Mouse (Mus musculus) C2C12 (cell line): Measurements from ENCODE around the gene Slc35e4. TPM values are rescaled to one million over a fixed set of nuclear protein-coding genes. Genes with fewer than 3 reads are reported as not detected.

Source experiments
- H3K27me3 ChIP-seq: one replicate; pipeline ENCODE4 v1.6.1; 2011; ENCODE audit not compliant: control insufficient read depth, insufficient read depth, insufficient read length
- H3K36me3 ChIP-seq: one replicate; pipeline ENCODE4 v1.6.1; 2011; ENCODE audit not compliant: control insufficient read depth, insufficient read depth
- H3K4me3 ChIP-seq: one replicate; pipeline ENCODE4 v1.5.1; 2011; ENCODE audit warnings: mild to moderate bottlenecking, control low read depth; ENCODE audit not compliant: poor library complexity, insufficient read depth, severe bottlenecking
- H3K79me2 ChIP-seq: one replicate; pipeline ENCODE4 v1.6.1; 2011; ENCODE audit not compliant: control insufficient read depth, insufficient read depth
- H3K79me3 ChIP-seq: one replicate; pipeline ENCODE4 v1.6.1; 2011; ENCODE audit warnings: low read depth, control low read depth
- H3ac ChIP-seq: one replicate; pipeline ENCODE3; 2011; ENCODE audit warnings: low read depth; ENCODE audit not compliant: control insufficient read depth, insufficient read length
- CEBPB ChIP-seq: IDR thresholded peaks from one replicate; pipeline ENCODE4 v1.6.1; 2011; ENCODE audit warnings: low read depth, mild to moderate bottlenecking, control low read depth, moderate library complexity
- CTCF ChIP-seq: IDR thresholded peaks from one replicate; pipeline ENCODE4 v1.5.1; 2011; ENCODE audit not compliant: control insufficient read depth, insufficient read depth, insufficient read length
- FOSL1 ChIP-seq: IDR thresholded peaks from one replicate; pipeline ENCODE4 v1.8.0; 2011; ENCODE audit warnings: mild to moderate bottlenecking, low read length; ENCODE audit not compliant: poor library complexity, insufficient read depth, severe bottlenecking
- MAX ChIP-seq: IDR thresholded peaks from one replicate; pipeline ENCODE4 v1.6.1; 2011; ENCODE audit warnings: mild to moderate bottlenecking, control low read depth
- MYOD1 ChIP-seq: IDR thresholded peaks from one replicate; pipeline ENCODE4 v1.6.1; 2011; ENCODE audit warnings: low read depth; ENCODE audit not compliant: control insufficient read depth, insufficient read length
- MYOG ChIP-seq: IDR thresholded peaks from one replicate; pipeline ENCODE4 v1.6.1; 2011; ENCODE audit not compliant: control insufficient read depth, insufficient read length; ENCODE audit errors: extremely low read depth
- USF1 ChIP-seq: IDR thresholded peaks from one replicate; pipeline ENCODE4 v1.6.1; 2011; ENCODE audit warnings: low read depth, mild to moderate bottlenecking, control low read depth, moderate library complexity
- polyA plus RNA-seq: library from polyadenylated mRNA; unstranded; fragments of >200 nt; fragmentation: generic; extraction: Trizol; gene quantifications from one replicate; pipeline ENCODE4 v1.2.1, GENCODE M21; 2012; ENCODE audit warnings: missing spikeins

Gene Slc35e4
- polyA plus RNA-seq, 1 experiment = 58.0 TPM

DNA sequence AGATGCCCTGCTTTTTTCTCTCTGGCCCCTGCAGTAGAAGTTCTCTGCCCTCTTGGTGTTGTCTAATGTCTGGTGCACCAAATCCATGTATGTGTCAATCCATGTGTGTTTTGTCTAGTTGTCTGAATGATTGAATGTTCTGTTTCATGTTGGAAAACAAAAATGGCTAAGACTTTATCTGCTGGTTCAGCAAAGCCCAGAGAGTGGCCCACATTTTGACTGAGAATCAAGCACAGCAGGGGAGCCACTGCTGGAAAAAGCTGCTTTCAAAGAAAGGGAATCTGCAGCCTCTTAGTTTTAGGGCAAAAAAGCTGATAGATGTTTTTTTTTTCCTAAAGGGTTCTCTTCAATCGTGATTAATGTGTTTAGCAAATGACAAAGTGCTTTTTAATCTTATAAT is 31.9 kb upstream of the Slc35e4 start:
- Histone ChIP-seq H3K4me3 (no peak overlapping the region), H3K27me3 (peaks cover 15% of the 10 kb centered on the region), H3K36me3 (no peaks in the 10 kb centered on the region), H3K79me2 (no peaks in the 10 kb centered on the region), H3K79me3 (no peaks in the 10 kb centered on the region), H3ac (no peak overlapping the region)
- TF ChIP-seq MAX (no peak), MYOD1 (no peak), USF1 (no peak), MYOG (no peak), CTCF (no peak), FOSL1 (no peak), CEBPB (no peak)

GRCm38 (mm10) chr11:3941371-3941770 is 26.9 kb upstream of the Slc35e4 start:
- no peak overlapping the region for H3ac ChIP-seq
- H3K79me2 ChIP-seq = no peaks in the 10 kb centered on the region
- TF ChIP-seq CEBPB = no peak
- TF ChIP-seq FOSL1 = no peak
- TF ChIP-seq MYOD1 = no peak
- no peaks in the 10 kb centered on the region for H3K79me3 ChIP-seq
- H3K27me3 ChIP-seq = peaks cover 40% of the 10 kb centered on the region
- H3K4me3 ChIP-seq = no peak overlapping the region
- H3K36me3 ChIP-seq = no peaks in the 10 kb centered on the region

DNA sequence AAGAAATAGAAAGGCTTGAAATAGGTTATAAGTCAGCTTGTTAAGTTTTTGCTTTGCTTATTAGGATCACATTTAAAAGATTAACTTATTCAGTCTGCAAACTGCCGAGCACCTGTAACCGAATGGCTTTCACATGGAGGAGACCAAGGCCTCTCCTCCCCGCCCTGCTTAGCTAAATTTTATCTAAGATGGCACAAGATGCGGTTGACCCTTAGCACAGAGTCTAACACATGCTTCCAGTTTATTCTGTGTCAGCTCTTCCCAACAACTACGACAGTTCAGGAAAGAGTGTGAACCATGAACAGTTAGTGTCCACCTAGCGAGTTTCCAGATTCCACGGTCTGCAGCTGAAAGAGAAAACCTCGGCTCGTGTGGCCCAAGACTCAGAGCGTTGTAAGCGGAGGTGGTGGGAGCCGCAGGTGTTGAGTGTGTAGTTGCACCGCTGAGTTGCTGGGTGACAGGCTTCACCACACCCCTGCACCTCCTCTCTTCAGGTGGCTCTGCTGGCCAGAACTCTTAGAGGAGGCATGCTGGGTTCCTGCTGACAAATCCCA is 22.9 kb upstream of the Slc35e4 start:
- H3K79me2 ChIP-seq = no peaks in the 10 kb centered on the region
- no peak overlapping the region for H3K4me3 ChIP-seq
- H3K27me3 ChIP-seq = peaks cover 50% of the 10 kb centered on the region
- no peaks in the 10 kb centered on the region for H3K79me3 ChIP-seq
- no peak overlapping the region for H3ac ChIP-seq
- TF ChIP-seq USF1 (no peak), CEBPB (no peak), CTCF (no peak), MYOG (no peak), MAX (no peak), FOSL1 (no peak), MYOD1 (no peak)
- no peaks in the 10 kb centered on the region for H3K36me3 ChIP-seq

GRCm38 (mm10) chr11:3936318-3936717 is 21.9 kb upstream of the Slc35e4 start:
- no peaks in the 10 kb centered on the region for H3K79me2 ChIP-seq
- TF ChIP-seq FOSL1 (no peak), USF1 (no peak), MYOD1 (no peak), CEBPB (no peak), CTCF (no peak), MYOG (no peak), MAX (no peak)
- no peak overlapping the region for H3K4me3 ChIP-seq
- H3K79me3 ChIP-seq = no peaks in the 10 kb centered on the region
- no peak overlapping the region for H3ac ChIP-seq
- no peaks in the 10 kb centered on the region for H3K36me3 ChIP-seq
- H3K27me3 ChIP-seq = peaks cover 45% of the 10 kb centered on the region

GRCm38 (mm10) chr11:3935135-3935534 is 20.7 kb upstream of the Slc35e4 start:
- Histone ChIP-seq H3K79me2 (no peaks in the 10 kb centered on the region), H3K36me3 (no peaks in the 10 kb centered on the region)

DNA sequence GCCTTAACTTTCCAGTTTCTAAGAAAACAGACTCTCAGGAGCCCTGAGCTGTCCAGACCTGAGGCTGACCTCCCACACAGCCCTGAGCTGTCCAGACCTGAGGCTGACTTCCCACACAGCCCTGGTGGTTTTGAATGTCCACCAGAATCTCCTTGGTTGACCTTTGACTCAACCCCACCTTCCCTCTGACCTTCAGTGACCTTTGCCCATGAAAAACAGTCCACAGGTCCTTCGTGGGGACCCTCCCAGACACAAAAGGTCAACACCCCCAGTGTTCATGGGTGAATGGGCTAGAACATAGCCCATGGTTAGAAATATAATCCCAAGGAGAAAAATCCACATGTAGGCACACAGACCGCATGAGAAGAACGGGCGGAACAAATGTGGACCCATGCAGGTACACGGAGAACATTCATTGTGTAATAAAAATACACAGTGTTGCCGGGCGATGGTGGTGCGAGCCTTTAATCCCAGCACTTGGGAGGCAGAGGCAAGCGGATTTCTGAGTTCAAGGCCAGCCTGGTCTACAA is 19.4 kb upstream of the Slc35e4 start:
- H3ac ChIP-seq = no peak overlapping the region
- TF ChIP-seq CEBPB = no peak
- no peak for TF ChIP-seq USF1
- no peak for TF ChIP-seq FOSL1
- TF ChIP-seq MYOG = no peak
- no peaks in the 10 kb centered on the region for H3K79me2 ChIP-seq
- H3K4me3 ChIP-seq = no peak overlapping the region
- H3K79me3 ChIP-seq = no peaks in the 10 kb centered on the region
- no peaks in the 10 kb centered on the region for H3K36me3 ChIP-seq
- peaks cover 57% of the 10 kb centered on the region for H3K27me3 ChIP-seq

More at GRCm38 (mm10) chr11:3935135-3935534, 20.7 kb upstream of the Slc35e4 start:
- H3K79me3 ChIP-seq = no peaks in the 10 kb centered on the region
- peaks cover 48% of the 10 kb centered on the region for H3K27me3 ChIP-seq
- no peak overlapping the region for H3ac ChIP-seq
- no peak for TF ChIP-seq MYOG
- no peak for TF ChIP-seq FOSL1
- no peak for TF ChIP-seq CEBPB
- no peak for TF ChIP-seq CTCF
- TF ChIP-seq MAX = no peak
- no peak for TF ChIP-seq MYOD1
- TF ChIP-seq USF1 = no peak
- no peak overlapping the region for H3K4me3 ChIP-seq
